Mouse (Mus musculus) liver, adult (tissue): ENCODE data around the gene Il17rd.

ENCODE experiments used
- GATA4 ChIP-seq: IDR thresholded peaks from 2 replicates; pipeline ENCODE4 v1.6.1; 2014; ENCODE audit warnings: mild to moderate bottlenecking, low read length; ENCODE audit not compliant: insufficient replicate concordance

The Il17rd gene

GRCm38 (mm10) chr14:27070128-27070527 is 31.4 kb downstream of the Il17rd start:
- no peak for TF ChIP-seq GATA4

GRCm38 (mm10) chr14:27070758-27071157 is 32.0 kb downstream of the Il17rd start:
- TF ChIP-seq GATA4 = no peak

GRCm38 (mm10) chr14:27071985-27072384 is 33.2 kb downstream of the Il17rd start:
- no peak for TF ChIP-seq GATA4

GRCm38 (mm10) chr14:27075084-27075483 is 36.3 kb downstream of the Il17rd start:
- TF ChIP-seq GATA4 = no peak

- TF ChIP-seq GATA4 = no peak
Observed at GRCm38 (mm10) chr14:27075909-27076521, 37.3 kb downstream of the Il17rd start.

- no peak for TF ChIP-seq GATA4
Observed at GRCm38 (mm10) chr14:27076522-27076920, 37.8 kb downstream of the Il17rd start.

- TF ChIP-seq GATA4 = no peak
Observed at GRCm38 (mm10) chr14:27081536-27082275, 43.0 kb downstream of the Il17rd start.

GRCm38 (mm10) chr14:27085471-27085870 is 46.7 kb downstream of the Il17rd start:
- no peak for TF ChIP-seq GATA4

GRCm38 (mm10) chr14:27085999-27086398 is 47.3 kb downstream of the Il17rd start:
- TF ChIP-seq GATA4 = no peak

- TF ChIP-seq GATA4 = no peak
Observed at GRCm38 (mm10) chr14:27094247-27094646, 55.5 kb downstream of the Il17rd start.

- no peak for TF ChIP-seq GATA4
Observed at GRCm38 (mm10) chr14:27096133-27096532, 57.4 kb downstream of the Il17rd start.

- TF ChIP-seq GATA4 = no peak
Observed at GRCm38 (mm10) chr14:27096779-27097178, 58.0 kb downstream of the Il17rd start.

- TF ChIP-seq GATA4 = no peak
Observed at GRCm38 (mm10) chr14:27101735-27102134, 63.0 kb downstream of the Il17rd start.

- TF ChIP-seq GATA4 = no peak
Observed at GRCm38 (mm10) chr14:27102720-27103119, 64.0 kb downstream of the Il17rd start.

- TF ChIP-seq GATA4 = no peak
Observed at GRCm38 (mm10) chr14:27105731-27106457, 67.2 kb downstream of the Il17rd start.
